Mouse (Mus musculus): Measurements from ENCODE around the gene Cx3cr1. TPM values are rescaled to one million over a fixed set of nuclear protein-coding genes. Genes with fewer than 3 reads are reported as not detected.

Cx3cr1 gene
- total RNA-seq, 2 experiments from 2014 or later: 33.5 to 33.7 TPM

DNA sequence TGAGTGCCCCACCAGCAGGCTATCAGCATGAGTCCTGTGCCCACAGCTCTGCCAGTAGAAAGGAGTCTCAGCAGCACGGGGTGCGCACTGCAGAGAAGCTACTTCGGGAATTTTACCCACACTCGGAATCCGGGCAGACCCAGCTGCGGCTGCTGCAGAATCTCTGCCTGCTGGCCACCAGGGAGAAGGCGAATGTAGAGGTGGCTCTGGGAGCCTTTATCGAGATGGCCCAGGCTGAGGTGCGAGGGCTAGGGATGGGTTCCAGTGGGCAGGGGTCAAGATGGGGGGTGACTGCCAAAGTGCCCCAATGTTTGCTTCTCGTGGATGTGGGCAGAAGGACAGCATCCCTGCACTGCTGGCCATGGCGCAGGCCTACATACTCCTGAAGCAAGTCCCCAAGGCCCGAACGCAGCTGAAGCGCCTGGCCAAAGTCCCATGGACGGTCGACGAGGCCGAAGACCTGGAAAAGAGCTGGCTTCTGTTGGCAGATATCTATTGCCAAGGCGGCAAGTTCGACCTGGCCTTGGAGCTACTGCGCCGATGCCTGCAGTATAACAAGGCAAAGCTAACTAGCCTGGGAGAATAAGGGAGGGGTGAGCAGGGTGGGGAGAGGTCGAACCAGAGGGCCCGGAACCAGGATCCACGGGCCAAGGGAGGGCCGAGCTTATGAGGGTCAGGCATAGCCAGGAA lies 103.3 kb downstream of the Cx3cr1 start:
- intact Hi-C loops (cut with DNase I): no loop called here
- no peak for DNase-seq (ENCODE audit: low spot score in 2 of 2)

GRCm38 (mm10) chr9:119965186-119965585 lies 104.5 kb downstream of the Cx3cr1 start:
- intact Hi-C loops (cut with DNase I): no loop called here
- no peak for DNase-seq (ENCODE audit: low spot score in 2 of 2)

- no peak for DNase-seq (ENCODE audit: low spot score in 2 of 2)
- intact Hi-C loops (cut with DNase I): no loop called here
These were observed 105.5 kb downstream of the Cx3cr1 start for GRCm38 (mm10) chr9:119964206-119964605.

GRCm38 (mm10) chr9:119962987-119963667 lies 106.6 kb downstream of the Cx3cr1 start:
- DNase-seq (ENCODE audit: low spot score in 2 of 2): no peak
- intact Hi-C loops (cut with DNase I): no loop called here

DNA sequence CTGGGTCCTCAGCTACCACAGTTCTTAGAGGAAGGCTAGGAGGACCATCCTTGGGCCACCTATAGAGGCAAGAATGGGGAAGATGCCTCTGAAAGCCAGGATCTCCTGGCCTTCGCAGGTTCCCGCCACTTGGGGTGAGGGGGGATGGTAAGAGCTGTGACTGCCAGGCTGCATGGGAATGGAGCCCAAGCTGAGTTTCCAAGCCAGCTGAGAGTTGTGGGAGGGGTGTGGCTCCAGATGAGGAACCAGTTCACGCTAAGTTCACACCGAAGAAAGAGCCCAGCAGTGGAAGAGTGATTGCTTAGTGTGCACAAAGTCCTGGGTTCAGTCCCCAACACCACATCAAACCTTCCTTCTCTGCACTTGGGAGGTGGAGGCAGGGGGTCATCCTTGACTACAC lies 107.5 kb downstream of the Cx3cr1 start:
- no peak for DNase-seq (ENCODE audit: low spot score in 2 of 2)
- intact Hi-C loops (cut with DNase I): no loop called here

GRCm38 (mm10) chr9:119958835-119959234 lies 110.8 kb downstream of the Cx3cr1 start:
- intact Hi-C loops (cut with DNase I): no loop called here

DNA sequence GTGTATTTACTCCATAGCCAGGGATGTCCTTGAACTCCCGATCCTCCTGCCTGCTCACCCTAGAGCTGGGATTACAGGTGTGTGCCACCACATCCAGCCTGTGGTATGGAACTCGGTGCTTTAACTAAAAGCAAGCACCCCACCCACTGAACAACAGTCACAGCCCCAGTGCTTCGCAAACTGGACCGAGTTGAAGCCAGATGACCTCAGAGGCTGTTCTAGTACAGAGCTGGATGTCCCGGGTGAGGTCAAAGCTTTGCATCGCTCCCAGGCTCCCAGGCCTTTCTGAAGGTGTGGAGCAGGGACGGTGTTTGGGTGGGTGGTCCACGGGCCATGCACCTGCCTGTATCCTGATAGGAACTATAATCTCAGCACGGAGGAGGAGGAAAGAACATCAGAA lies 118.3 kb downstream of the Cx3cr1 start:
- no peak for DNase-seq (ENCODE audit: low spot score in 2 of 2)
- intact Hi-C loops (cut with DNase I): no loop called here

More at GRCm38 (mm10) chr9:119958835-119959234, 110.8 kb downstream of the Cx3cr1 start:
- DNase-seq (ENCODE audit: low spot score in 2 of 2): no peak

DNA sequence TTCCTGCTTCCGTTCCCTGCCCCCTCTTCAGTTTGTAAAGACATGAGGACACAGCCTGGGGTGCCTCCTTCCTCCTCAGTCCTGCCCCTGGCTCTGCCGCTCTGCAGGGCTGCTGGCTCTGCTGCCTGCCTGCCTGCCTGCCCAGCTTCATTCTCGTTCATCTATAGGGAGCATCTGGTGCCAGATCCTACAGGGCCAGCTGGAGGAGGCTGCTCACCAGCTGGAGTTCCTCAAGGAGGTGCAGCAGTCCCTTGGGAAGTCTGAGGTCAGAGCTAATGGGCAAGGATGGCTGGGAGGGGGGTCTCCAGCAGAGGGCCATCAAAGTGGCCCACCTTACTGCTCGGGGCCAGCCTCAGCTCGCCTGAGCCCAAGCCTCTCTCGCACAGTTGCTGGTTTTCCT lies 119.2 kb downstream of the Cx3cr1 start:
- DNase-seq (ENCODE audit: low spot score in 2 of 2): no peak
- intact Hi-C loops (cut with DNase I): no loop called here

DNA sequence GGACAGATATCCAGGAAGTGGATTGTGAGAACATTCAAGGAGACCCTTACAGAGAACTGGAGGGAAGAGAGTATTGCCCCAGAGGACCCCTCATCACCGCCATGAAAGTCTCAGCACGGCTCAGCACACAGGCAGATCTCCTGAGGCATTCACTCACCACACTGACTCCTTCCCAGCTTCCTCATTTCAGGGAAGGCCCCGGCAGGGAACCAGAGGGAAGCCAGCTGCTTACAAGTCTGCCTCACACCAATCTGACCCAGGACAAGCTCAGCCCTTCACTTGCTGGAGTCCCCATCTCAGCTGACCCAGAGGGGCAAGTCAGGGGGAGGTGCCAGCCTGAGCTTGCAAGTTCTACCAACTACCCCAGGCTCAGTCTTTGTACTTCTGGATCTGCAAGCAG lies 120.9 kb downstream of the Cx3cr1 start:
- intact Hi-C loops (cut with DNase I): loop anchor here (5.0 kb wide), 1 partner anchor 133 kb away; no protein-coding TSS in a partner anchor
- no peak for DNase-seq (ENCODE audit: low spot score in 2 of 2)

- intact Hi-C loops (cut with DNase I): loop anchor here (5.0 kb wide), 1 partner anchor 137 kb away; no protein-coding TSS in a partner anchor
- DNase-seq (ENCODE audit: low spot score in 2 of 2): no peak
These were observed 124.3 kb downstream of the Cx3cr1 start for GRCm38 (mm10) chr9:119945173-119945900.

DNA sequence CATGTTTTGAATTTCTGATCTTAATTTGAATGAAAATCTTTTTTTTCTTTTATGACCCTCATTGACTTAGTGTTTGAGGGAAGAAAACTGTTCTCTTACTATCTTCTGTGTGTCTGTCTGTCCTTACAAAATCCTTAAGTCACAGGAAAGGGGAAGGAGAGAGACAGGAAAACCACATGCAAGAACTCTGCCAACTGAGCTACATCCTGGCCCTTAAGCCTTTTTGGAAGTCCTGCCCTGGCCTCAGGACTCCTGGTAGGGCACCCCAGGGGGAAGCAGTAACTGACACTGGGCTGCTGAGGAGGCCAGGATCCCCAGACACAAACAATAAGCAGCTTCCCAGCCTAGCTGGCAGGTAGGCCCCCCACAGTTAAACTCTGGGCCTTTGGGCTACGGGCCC lies 126.4 kb downstream of the Cx3cr1 start:
- DNase-seq (ENCODE audit: low spot score in 2 of 2): no peak
- intact Hi-C loops (cut with DNase I): no loop called here

DNA sequence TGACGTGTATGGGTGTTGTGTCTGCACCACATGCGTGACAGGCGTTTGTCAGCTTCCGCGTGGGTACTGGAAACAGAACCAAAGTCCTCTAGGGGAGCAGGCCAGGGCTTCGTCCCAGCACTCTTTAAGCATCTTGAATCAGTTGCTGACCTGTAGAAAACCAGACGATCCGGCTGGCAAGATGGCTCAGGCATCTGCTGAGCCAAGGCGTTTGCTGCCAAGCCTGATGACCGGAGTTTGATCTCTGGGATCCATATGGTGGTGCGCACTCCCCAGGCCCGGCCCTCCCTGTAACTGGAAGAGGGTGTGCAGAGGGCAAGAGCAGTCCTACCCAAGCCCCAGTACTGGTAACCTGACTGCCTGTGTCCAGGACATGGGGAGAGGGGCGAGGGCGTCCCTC lies 127.8 kb downstream of the Cx3cr1 start:
- intact Hi-C loops (cut with DNase I): no loop called here
- no peak for DNase-seq (ENCODE audit: low spot score in 2 of 2)

DNA sequence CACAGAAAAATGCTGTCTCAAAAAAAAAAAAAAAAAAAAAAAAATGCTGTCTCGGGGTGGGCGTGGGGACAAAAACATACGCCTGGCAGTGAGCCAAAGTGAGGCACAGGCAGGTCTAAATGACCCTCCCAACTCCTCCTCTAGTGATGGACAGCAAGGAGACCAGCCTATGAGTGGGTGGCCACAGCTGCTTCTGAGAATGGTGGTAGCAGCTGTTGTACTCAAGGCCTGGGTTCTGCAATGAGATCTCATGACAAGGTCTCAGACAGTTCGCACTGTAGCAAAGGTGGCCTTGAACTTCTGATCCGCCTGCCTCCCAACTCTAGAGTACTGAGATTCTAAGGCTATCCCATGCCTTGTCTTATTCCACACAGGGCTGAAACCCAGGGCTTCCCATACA lies 128.3 kb downstream of the Cx3cr1 start:
- intact Hi-C loops (cut with DNase I): no loop called here
- no peak for DNase-seq (ENCODE audit: low spot score in 2 of 2)

- no peak for DNase-seq (ENCODE audit: low spot score in 2 of 2)
- intact Hi-C loops (cut with DNase I): no loop called here
These were observed 130.0 kb downstream of the Cx3cr1 start for GRCm38 (mm10) chr9:119939646-119940045.

GRCm38 (mm10) chr9:119938496-119938895 lies 131.2 kb downstream of the Cx3cr1 start:
- intact Hi-C loops (cut with DNase I): no loop called here
- no peak for DNase-seq (ENCODE audit: low spot score in 2 of 2)

GRCm38 (mm10) chr9:119937005-119937773 lies 132.5 kb downstream of the Cx3cr1 start, which contains the start of the genes Gorasp1 and Ttc21a:
Gene Gorasp1 (minus strand): TSS chr9:119937565.
Gene Ttc21a (plus strand): TSS chr9:119937606.
- intact Hi-C loops (cut with DNase I): loop anchor here (2.0 kb wide), 1 partner anchor 46 kb away; no protein-coding TSS in a partner anchor
- DNase-seq (ENCODE audit: low spot score in 2 of 2): peak; percentile 92 to 93

GRCm38 (mm10) chr9:119933675-119934074 lies 136.0 kb downstream of the Cx3cr1 start:
- DNase-seq (ENCODE audit: low spot score in 2 of 2): no peak
- intact Hi-C loops (cut with DNase I): no loop called here

DNA sequence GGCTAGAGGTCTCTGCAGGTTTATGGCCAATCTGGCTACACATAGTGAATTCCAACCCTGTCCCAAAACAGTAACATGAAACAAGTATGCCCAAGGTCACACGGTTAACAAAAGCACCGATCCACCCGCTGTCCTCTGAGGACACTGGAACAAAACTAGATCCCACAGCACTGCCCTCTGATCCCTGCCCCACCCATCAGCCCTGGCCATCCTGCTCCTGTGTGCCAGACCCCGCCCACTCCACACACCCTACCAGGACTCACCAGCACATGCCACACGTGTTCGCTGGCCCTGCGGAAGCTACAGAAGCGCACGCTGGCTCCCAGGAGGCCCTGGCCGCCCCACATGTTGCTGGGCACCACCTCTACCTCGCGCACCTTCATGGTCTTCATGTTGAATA lies 137.3 kb downstream of the Cx3cr1 start:
- intact Hi-C loops (cut with DNase I): no loop called here
- no peak for DNase-seq (ENCODE audit: low spot score in 2 of 2)

DNA sequence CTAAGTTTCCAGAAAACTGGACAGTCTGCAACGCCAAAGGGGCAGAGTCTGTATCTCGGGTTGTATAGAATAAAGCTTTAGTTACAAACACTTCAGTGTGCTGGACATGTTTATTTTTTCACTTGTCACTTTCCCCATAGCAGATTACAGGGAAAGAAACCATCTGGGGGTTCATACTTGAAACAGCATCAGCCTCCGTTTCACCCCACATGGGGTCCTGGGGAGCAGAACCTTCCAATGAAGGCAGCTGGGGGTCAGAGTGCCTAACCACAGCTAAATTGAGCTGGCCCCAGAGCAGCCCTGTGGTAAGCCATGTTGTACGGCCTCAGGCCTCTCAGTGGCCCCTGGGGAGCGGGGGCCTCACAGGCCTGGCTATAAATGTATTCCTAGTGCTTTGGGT lies 143.2 kb downstream of the Cx3cr1 start:
- intact Hi-C loops (cut with DNase I): no loop called here
- DNase-seq (ENCODE audit: low spot score in 2 of 2): no peak

GRCm38 (mm10) chr9:119925729-119926128 lies 143.9 kb downstream of the Cx3cr1 start:
- no peak for DNase-seq (ENCODE audit: low spot score in 2 of 2)
- intact Hi-C loops (cut with DNase I): no loop called here

Measured in left cerebral cortex, postnatal 25 days (tissue).